Mouse (Mus musculus): ENCODE measurements around the gene Grik5. TPM values are rescaled to one million over a fixed set of nuclear protein-coding genes. Genes with fewer than 3 reads are reported as not detected.
A peak's percentile ranks its signal among the peaks of the same experiment; 100 is the strongest.

The Grik5 gene
- polyA plus RNA-seq (2012; ENCODE audit: insufficient read depth, insufficient read length, low replicate concordance, missing spikeins) = not detected in 2 replicates

- peak within 1 kb of the TSS; percentile 95 for H3K27ac ChIP-seq (ENCODE audit: insufficient read depth, low read depth, low read length)
- H3K4me1 ChIP-seq (ENCODE audit: control insufficient read depth, insufficient read depth, low read length) = peaks cover 48% of the 10 kb centered on the region
- H3K4me3 ChIP-seq (ENCODE audit: insufficient read depth, low read depth, low read length) = peak within 1 kb of the TSS; percentile 91
- 1% methylated on average over 27 of the region's 28 CpGs for WGBS
- TF ChIP-seq POLR2A (IDR thresholded peaks at IDR 0.05; ENCODE audit: insufficient read depth, low read depth, low read length) = no peak
- no peak for TF ChIP-seq CTCF (IDR thresholded peaks at IDR 0.05; ENCODE audit: insufficient read depth, low read depth, low read length)
Measured at GRCm38 (mm10) chr7:25071979-25072715, at the start of gene Grik5, which contains the start of gene Zfp574. Gene Grik5 (minus strand): TSS chr7:25072346. Gene Zfp574 (plus strand): TSS chr7:25072567.

GRCm38 (mm10) chr7:25121240-25121786, 49.2 kb upstream of the Grik5 start:
- H3K4me1 ChIP-seq (ENCODE audit: control insufficient read depth, insufficient read depth, low read length) = peaks cover 21% of the 10 kb centered on the region
- 73% methylated on average over 13 of the region's 13 CpGs for WGBS
- H3K27ac ChIP-seq (ENCODE audit: insufficient read depth, low read depth, low read length) = no peak overlapping the region
- no peak overlapping the region for H3K4me3 ChIP-seq (ENCODE audit: insufficient read depth, low read depth, low read length)
- TF ChIP-seq CTCF (IDR thresholded peaks at IDR 0.05; ENCODE audit: insufficient read depth, low read depth, low read length) (no peak), POLR2A (IDR thresholded peaks at IDR 0.05; ENCODE audit: insufficient read depth, low read depth, low read length) (no peak)

DNA sequence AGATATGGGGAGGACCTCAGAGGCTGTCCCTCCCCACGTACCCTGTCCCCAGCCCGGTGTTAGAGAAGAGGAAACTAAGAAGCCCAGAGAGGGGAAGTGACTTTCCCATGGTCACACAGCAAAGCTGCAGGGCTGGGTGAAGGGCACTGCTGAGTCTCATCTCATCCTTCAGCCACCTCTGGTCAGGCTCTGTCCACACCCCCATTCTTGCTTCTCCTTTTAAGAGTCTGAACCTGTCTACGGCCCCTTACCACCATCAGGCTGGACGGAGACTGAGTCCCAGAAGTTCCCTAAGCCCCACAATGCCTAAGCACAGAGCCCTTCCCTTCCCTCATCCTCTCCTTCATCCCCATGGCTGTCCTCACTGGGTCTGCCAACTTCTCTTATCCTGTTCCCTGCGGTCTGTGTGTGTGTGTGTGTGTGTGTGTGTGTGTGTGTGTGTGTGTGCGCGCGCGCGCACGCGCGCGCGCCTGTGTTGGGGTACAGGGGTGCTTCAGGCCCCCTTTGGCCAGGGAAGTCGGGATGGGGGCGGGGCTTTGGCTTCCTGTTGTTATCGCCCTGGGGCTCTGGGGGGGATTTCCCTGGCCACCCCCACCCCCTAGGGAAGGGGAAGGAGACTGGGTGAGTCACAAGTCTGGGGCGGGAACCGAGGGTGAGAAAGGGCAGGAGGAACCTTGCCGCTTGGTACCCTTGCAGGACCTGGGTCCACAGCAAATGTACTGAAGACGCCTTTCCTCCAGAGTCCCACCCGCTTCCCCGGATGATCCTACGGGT, 48.1 kb upstream of the Grik5 start:
- Histone ChIP-seq H3K27ac (ENCODE audit: insufficient read depth, low read depth, low read length) (no peak overlapping the region), H3K4me1 (ENCODE audit: control insufficient read depth, insufficient read depth, low read length) (peaks cover 21% of the 10 kb centered on the region), H3K4me3 (ENCODE audit: insufficient read depth, low read depth, low read length) (no peak overlapping the region)
- 79% methylated on average over 20 of the region's 25 CpGs for whole genome bisulfite sequencing
- TF ChIP-seq CTCF (IDR thresholded peaks at IDR 0.05; ENCODE audit: insufficient read depth, low read depth, low read length) (no peak), POLR2A (IDR thresholded peaks at IDR 0.05; ENCODE audit: insufficient read depth, low read depth, low read length) (no peak)

DNA sequence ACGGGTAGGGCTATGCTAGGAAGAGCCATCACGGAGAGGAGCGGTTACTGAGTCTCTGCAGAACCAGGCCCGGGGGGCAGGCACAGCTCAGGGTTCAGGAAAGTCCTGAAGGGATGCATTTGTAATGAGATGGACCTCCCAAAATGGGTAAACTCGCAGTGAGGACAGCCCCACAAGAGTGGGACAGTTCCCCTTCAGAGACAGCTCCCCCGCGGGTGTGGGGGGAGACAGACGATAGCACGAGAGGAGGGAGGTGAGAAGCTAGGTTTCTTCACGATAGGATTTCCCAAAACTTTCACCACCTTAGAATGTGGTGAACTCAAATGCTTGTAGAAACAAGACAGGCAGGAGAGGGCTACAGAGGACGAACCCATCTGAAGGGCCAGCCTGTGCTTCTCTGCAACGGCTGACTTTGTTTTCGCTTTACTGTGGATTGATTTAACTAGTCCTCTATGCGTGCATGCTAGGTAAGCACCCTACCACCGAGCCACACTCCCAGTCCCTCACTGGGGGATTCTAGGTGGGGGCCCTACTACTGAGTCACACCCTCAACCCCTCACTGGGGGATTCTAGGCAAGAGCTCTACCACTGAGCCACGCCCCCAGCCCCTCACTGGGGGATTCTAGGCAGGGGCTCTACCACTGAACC, 40.9 kb upstream of the Grik5 start:
- WGBS = 89% methylated on average over 16 of the region's 16 CpGs
- Histone ChIP-seq H3K4me3 (ENCODE audit: insufficient read depth, low read depth, low read length) (no peak overlapping the region), H3K4me1 (ENCODE audit: control insufficient read depth, insufficient read depth, low read length) (peaks cover 6% of the 10 kb centered on the region; the same call in 1 of the 2 replicates), H3K27ac (ENCODE audit: insufficient read depth, low read depth, low read length) (no peak overlapping the region)
- TF ChIP-seq POLR2A (IDR thresholded peaks at IDR 0.05; ENCODE audit: insufficient read depth, low read depth, low read length) (no peak), CTCF (IDR thresholded peaks at IDR 0.05; ENCODE audit: insufficient read depth, low read depth, low read length) (no peak)

- TF ChIP-seq POLR2A (IDR thresholded peaks at IDR 0.05; ENCODE audit: insufficient read depth, low read depth, low read length) (no peak), CTCF (IDR thresholded peaks at IDR 0.05; ENCODE audit: insufficient read depth, low read depth, low read length) (no peak)
- 86% methylated on average over 17 of the region's 17 CpGs for WGBS
- H3K27ac ChIP-seq (ENCODE audit: insufficient read depth, low read depth, low read length) = no peak overlapping the region
- H3K4me3 ChIP-seq (ENCODE audit: insufficient read depth, low read depth, low read length) = no peak overlapping the region
- H3K4me1 ChIP-seq (ENCODE audit: control insufficient read depth, insufficient read depth, low read length) = peaks cover 6% of the 10 kb centered on the region; the same call in 1 of the 2 replicates
Measured at GRCm38 (mm10) chr7:25112178-25112955, 40.2 kb upstream of the Grik5 start.

- Histone ChIP-seq H3K27ac (ENCODE audit: insufficient read depth, low read depth, low read length) (no peak overlapping the region), H3K4me1 (ENCODE audit: control insufficient read depth, insufficient read depth, low read length) (peaks cover 12% of the 10 kb centered on the region; the same call in 1 of the 2 replicates), H3K4me3 (ENCODE audit: insufficient read depth, low read depth, low read length) (no peak overlapping the region)
- TF ChIP-seq POLR2A (IDR thresholded peaks at IDR 0.05; ENCODE audit: insufficient read depth, low read depth, low read length) (no peak), CTCF (IDR thresholded peaks at IDR 0.05; ENCODE audit: insufficient read depth, low read depth, low read length) (no peak)
- 94% methylated on average over 9 of the region's 9 CpGs for WGBS
Measured at GRCm38 (mm10) chr7:25110336-25110735, 38.2 kb upstream of the Grik5 start.

GRCm38 (mm10) chr7:25109355-25109754, 37.2 kb upstream of the Grik5 start:
- Histone ChIP-seq H3K4me1 (ENCODE audit: control insufficient read depth, insufficient read depth, low read length) (peaks cover 12% of the 10 kb centered on the region; the same call in 1 of the 2 replicates), H3K27ac (ENCODE audit: insufficient read depth, low read depth, low read length) (no peak overlapping the region), H3K4me3 (ENCODE audit: insufficient read depth, low read depth, low read length) (no peak overlapping the region)
- TF ChIP-seq POLR2A (IDR thresholded peaks at IDR 0.05; ENCODE audit: insufficient read depth, low read depth, low read length) = no peak
- TF ChIP-seq CTCF (IDR thresholded peaks at IDR 0.05; ENCODE audit: insufficient read depth, low read depth, low read length) = no peak
- WGBS = 62% methylated on average over 12 of the region's 12 CpGs

All from olfactory bulb, adult 2 months (tissue).